20 mouse cellular contexts compared by ENCODE assay signal in the genomic region with DNA sequence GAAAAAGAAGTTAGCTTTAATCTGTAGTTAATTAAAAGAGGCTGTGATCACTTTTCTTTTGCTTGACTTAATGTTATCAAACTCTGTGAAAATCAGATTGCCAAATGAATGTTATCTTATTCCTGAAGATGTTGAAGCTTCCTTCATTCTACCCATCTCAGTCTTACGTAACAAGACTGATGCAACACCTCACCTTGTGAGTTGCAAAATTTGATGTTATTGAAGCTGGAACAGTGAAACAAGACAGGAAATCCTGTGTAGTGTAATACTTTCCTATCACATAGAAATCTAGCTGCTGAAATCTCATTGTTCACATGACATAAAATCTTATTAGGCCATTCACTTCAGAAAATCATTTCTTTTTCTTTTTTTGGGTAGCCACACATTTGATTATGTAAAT.
"Had no signal": no experiment of that assay in that cellular context is flagged by ENCODE, and none has a peak within 500 bp of the region (broad histone marks: within the 10 kb centered on the region; RNA-seq: fewer than 3 reads in every experiment).

No protein-coding gene starts in this region.

- H3K9ac ChIP-seq: liver, embryonic 14.5 days; lung, embryonic 15.5 days; midbrain, embryonic 12.5 days; neural tube, embryonic 13.5 days; stomach, embryonic 15.5 days had no signal

- DNase-seq: kidney, adult 2 months; kidney, postnatal 25 days; layer of hippocampus, adult 9-11 months; lung, adult 18-20 months; lung, postnatal 10 days; lung, postnatal 36 days; retina, postnatal 1 day; right cerebral cortex, postnatal 25 days; spleen, adult 18-20 months; thymus, postnatal 25 days had no signal

- H3K27ac ChIP-seq: kidney, postnatal 0 days; layer of hippocampus, adult 2 months; liver, embryonic 14.5 days; lung, embryonic 15.5 days; midbrain, embryonic 12.5 days; neural tube, embryonic 13.5 days; stomach, embryonic 15.5 days had no signal

- H3K36me3 ChIP-seq: lung, embryonic 15.5 days; midbrain, embryonic 12.5 days; neural tube, embryonic 13.5 days; stomach, embryonic 15.5 days had no signal

- H3K4me2 ChIP-seq: liver, embryonic 11.5 days; lung, embryonic 15.5 days; midbrain, embryonic 12.5 days; neural tube, embryonic 13.5 days; stomach, embryonic 15.5 days had no signal

- H3K9me3 ChIP-seq: lung, embryonic 15.5 days; midbrain, embryonic 12.5 days; neural tube, embryonic 13.5 days; stomach, embryonic 15.5 days had no signal

- ATAC-seq: midbrain, embryonic 16.5 days had no signal

- H3K4me3 ChIP-seq: layer of hippocampus, adult 2 months; lung, embryonic 15.5 days; midbrain, embryonic 12.5 days; myocyte; neural tube, embryonic 13.5 days; stomach, embryonic 15.5 days had no signal

- H3K27me3 ChIP-seq: midbrain, embryonic 12.5 days; neural tube, embryonic 13.5 days; stomach, embryonic 15.5 days had no signal

- H3K4me1 ChIP-seq: midbrain, embryonic 12.5 days; stomach, embryonic 15.5 days had no signal
